Mouse (Mus musculus): ENCODE data around the gene Gm20479. TPM values are rescaled to one million over a fixed set of nuclear protein-coding genes. Genes with fewer than 3 reads are reported as not detected.

Gm20479 gene
- polyA plus RNA-seq, 1 experiment from 2014 or later, result 0.35 TPM

DNA sequence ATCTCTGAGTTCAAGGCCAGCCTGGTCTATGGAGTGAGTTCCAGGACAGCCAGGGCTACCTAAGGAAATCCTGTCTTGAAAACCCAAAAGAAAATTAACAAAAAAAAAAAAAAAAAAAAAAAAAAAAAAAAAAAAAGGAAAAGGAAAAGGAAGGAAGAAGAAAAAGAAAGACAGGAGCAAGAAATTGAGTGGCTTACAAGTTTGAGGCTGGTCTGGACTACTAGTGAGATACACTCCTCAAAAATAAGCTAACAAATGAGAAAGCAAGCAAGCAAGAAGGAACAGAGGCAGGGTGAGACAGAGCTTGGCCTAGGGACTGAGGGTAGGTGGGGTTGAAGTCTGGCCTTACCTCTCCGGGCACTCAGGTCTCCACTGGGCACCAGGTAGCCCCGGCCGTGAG, 47.4 kb downstream of the Gm20479 start:
- Histone ChIP-seq H3K4me3 (replicated peaks) (0 out of 2 replicates have a peak overlapping the region, but pooled peaks have one; percentile 6), H3K9ac (no peak overlapping the region)

DNA sequence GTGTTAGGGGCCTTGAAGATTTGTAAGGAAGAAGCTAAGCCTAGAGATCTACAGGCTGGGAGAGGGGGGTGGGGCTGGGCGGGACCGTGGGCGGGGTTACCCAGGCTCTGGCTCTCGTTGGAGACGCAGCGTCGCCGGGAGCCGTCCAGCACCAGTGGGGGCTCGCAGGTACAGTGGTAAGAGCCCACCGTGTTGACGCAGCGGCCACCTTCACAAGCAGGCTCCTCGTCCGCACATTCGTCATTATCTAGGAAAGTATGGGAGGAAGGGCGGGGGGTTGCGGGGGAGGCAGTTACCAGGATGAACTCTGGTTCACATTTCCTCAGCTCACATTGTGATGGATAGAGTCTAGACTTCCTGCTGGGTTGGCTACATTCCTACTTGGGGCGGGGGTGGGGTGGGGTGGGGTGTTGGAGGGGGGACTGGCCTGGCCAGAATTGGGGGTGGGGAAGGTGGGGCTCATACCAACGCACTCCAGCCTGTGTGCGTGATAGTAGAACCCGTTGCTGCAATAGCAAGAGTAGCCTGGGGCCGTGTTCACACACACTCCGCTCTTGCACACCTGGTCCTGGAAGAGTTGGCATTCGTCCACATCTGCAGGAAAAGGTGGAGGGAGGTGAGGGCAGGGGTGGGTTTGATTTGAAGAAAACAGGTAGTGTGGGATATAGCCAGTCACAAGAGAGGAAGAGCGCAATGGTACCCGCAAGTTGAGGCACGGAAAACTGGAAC, 48.2 kb downstream of the Gm20479 start:
- Histone ChIP-seq H3K4me3 (replicated peaks) (peak overlapping the region; percentile 29), H3K4me1 (peaks cover 14% of the 10 kb centered on the region), H3K9me3 (replicated peaks) (peaks cover 7% of the 10 kb centered on the region; the same call in 1 of the 2 replicates), H3K9ac (no peak overlapping the region), H3K27ac (replicated peaks) (peak overlapping the region; percentile 40; the same call in 1 of the 2 replicates), H3K27me3 (peaks cover 5% of the 10 kb centered on the region; the same call in 1 of the 2 replicates), H3K4me2 (replicated peaks) (peak overlapping the region; percentile 46), H3K36me3 (peaks cover 21% of the 10 kb centered on the region)
- WGBS, result 8% methylated on average over 28 of the region's 28 CpGs
- ATAC-seq (ENCODE audit: insufficient number of reproducible peaks, low FRiP score, low TSS enrichment, low read depth), result no peak

More for the DNA sequence above, 47.4 kb downstream of the Gm20479 start:
- Histone ChIP-seq H3K4me2 (replicated peaks) (peak overlapping the region; percentile 30; the same call in 1 of the 2 replicates), H3K36me3 (peaks cover 28% of the 10 kb centered on the region), H3K9me3 (replicated peaks) (peaks cover 11% of the 10 kb centered on the region; the same call in 1 of the 2 replicates), H3K27ac (replicated peaks) (peak overlapping the region; percentile 53), H3K27me3 (peaks cover 5% of the 10 kb centered on the region; the same call in 1 of the 2 replicates), H3K4me1 (peaks cover 14% of the 10 kb centered on the region)
- no peak for ATAC-seq (ENCODE audit: insufficient number of reproducible peaks, low FRiP score, low TSS enrichment, low read depth)
- 73% methylated on average over 3 of the region's 3 CpGs for WGBS

DNA sequence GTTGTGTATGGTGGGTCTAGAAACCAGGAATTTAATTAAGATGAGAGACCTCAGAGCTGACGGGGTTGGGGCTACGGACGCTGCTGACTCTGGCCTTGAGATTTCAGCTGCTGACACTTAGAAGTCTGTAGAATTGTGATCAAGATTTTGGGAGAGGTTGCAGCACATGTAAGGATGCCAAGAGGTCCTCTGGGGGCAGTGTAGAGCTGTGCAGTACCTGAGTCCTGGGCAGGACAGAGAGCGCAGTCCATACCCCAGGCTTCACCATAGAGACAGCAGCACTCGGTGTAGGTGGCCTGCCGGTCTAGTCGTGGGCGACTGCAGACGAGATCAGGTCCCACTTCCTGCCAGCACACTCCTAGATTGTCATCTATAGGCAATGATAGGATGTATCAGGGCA, 49.7 kb downstream of the Gm20479 start:
- Histone ChIP-seq H3K4me1 (peaks cover 14% of the 10 kb centered on the region), H3K9me3 (replicated peaks) (no peaks in the 10 kb centered on the region), H3K4me2 (replicated peaks) (no peak overlapping the region), H3K27me3 (peaks cover 5% of the 10 kb centered on the region; the same call in 1 of the 2 replicates), H3K4me3 (replicated peaks) (no peak overlapping the region), H3K36me3 (0 out of 2 replicates have a peak, but pooled peaks cover 8% of the 10 kb centered on the region), H3K9ac (no peak overlapping the region), H3K27ac (replicated peaks) (no peak overlapping the region)
- WGBS, result 61% methylated on average over 9 of the region's 9 CpGs
- ATAC-seq (ENCODE audit: insufficient number of reproducible peaks, low FRiP score, low TSS enrichment, low read depth), result no peak

DNA sequence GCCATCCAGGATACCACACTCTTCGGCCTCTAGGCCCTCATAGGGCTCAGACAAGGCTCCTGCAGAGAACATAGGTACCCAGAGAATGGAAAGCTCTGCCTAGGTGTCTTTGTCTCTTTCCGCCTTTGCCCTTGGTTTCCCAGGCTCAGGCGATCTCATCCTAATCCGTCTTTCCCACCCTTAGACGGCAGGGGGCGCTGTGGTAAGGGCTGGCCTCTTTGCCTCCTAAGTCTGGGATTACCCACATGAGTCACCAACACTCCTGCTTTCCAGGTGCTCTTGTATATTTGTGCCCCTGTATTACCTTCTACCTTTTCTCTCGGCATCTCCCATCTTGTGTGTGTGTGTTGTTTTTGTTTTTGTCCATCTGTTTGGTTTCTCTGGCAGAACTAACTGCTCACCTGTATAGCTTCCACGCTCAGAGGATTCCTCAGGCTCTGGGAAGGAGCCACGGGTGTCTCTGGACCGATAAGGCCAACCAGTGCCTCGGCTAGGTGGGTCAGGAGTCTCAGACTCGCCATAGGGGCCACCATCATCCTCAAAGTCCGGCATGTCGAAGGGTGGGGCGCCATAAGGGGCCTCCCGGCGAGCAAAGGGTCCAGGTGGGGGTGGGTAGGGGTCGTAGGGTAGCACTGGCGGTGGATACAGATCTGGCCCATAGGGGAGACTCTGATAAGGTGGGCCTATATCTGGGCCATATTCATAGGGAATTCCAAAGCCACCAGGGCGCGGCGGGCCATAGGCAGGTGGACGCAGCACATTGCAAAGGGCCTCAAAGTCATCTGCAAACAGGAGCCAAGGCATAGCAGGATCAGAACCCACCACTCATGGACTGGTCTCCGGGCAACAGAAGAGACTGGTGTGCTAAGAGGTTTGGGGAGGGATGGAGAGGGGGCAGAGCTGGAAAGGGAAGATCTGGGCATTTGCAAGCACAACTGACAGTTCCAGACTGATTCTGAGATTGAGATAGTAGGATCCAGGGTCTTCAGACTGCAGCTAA, 50.8 kb downstream of the Gm20479 start:
- no peak for ATAC-seq (ENCODE audit: insufficient number of reproducible peaks, low FRiP score, low TSS enrichment, low read depth)
- H3K36me3 ChIP-seq, result 0 out of 2 replicates have a peak, but pooled peaks cover 8% of the 10 kb centered on the region
- WGBS, result 74% methylated on average over 24 of the region's 24 CpGs
- peaks cover 17% of the 10 kb centered on the region for H3K4me1 ChIP-seq
- no peak overlapping the region for H3K9ac ChIP-seq
- no peak overlapping the region for H3K27ac ChIP-seq (replicated peaks)
- no peaks in the 10 kb centered on the region for H3K9me3 ChIP-seq (replicated peaks)
- H3K4me3 ChIP-seq (replicated peaks), result no peak overlapping the region
- peaks cover 7% of the 10 kb centered on the region; the same call in 1 of the 2 replicates for H3K27me3 ChIP-seq
- H3K4me2 ChIP-seq (replicated peaks), result no peak overlapping the region

DNA sequence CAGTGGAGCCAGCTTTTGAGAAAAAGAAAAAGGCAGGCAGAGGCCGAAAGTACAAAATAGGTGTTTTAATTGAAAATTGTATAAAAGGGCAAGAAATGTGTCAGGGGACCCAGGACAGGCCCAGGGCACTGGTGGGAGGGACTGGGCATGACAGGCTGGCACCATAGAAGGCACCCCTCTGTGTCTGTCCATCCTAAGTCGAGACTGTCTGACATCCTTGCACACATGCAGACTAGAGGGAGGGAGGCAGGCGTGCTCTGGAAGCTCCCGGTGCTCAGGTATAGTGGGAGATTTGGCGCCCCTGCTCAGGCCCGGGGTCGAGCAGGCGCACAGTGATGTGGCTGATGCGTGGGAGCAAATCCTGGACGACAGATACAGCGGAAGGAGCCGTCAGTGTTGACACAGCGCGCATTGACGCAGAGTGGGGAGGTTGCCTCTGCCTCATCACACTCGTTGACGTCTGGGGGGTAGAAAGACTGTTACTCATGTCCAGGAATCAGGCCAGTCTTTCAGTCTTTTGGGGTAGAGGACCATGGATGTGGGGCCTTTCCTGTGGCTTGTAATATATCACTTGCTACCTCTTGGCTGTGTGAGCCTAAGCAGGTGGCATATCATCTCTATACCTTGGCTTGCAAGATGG, 52.0 kb downstream of the Gm20479 start:
- Histone ChIP-seq H3K4me2 (replicated peaks) (no peak overlapping the region), H3K4me1 (peaks cover 13% of the 10 kb centered on the region), H3K27me3 (0 out of 2 replicates have a peak, but pooled peaks cover 2% of the 10 kb centered on the region), H3K36me3 (0 out of 2 replicates have a peak, but pooled peaks cover 8% of the 10 kb centered on the region), H3K27ac (replicated peaks) (no peak overlapping the region), H3K4me3 (replicated peaks) (no peak overlapping the region), H3K9me3 (replicated peaks) (no peaks in the 10 kb centered on the region), H3K9ac (no peak overlapping the region)
- 83% methylated on average over 17 of the region's 17 CpGs for whole genome bisulfite sequencing
- no peak for ATAC-seq (ENCODE audit: insufficient number of reproducible peaks, low FRiP score, low TSS enrichment, low read depth)

Other genes with a start within 250 kb of the Gm20479 start
- gene Cyp2f2, start 237.5 kb downstream of the Gm20479 start, polyA plus RNA-seq (2015; fragmentation: Nextera tagmentation; extraction: Ambion mirVana), result 71.5 and 102 TPM in 2 replicates
- gene Cyp2t4, start 203.7 kb downstream of the Gm20479 start, polyA plus RNA-seq (2015; fragmentation: Nextera tagmentation; extraction: Ambion mirVana), result 2.1 and 4.7 TPM in 2 replicates
- gene Egln2, start 190.6 kb downstream of the Gm20479 start, polyA plus RNA-seq (2015; fragmentation: Nextera tagmentation; extraction: Ambion mirVana), result 83.0 and 86.7 TPM in 2 replicates
- 72.4 and 73.1 TPM in 2 replicates for gene Rab4b, start 178.5 kb downstream of the Gm20479 start, polyA plus RNA-seq (2015; fragmentation: Nextera tagmentation; extraction: Ambion mirVana)
- 1.9 TPM in 1 of 2 replicates, not detected in the other for gene Gm21983, start 176.3 kb downstream of the Gm20479 start, polyA plus RNA-seq (2015; fragmentation: Nextera tagmentation; extraction: Ambion mirVana)
- gene Mia, start 176.3 kb downstream of the Gm20479 start, polyA plus RNA-seq (2015; fragmentation: Nextera tagmentation; extraction: Ambion mirVana), result 37.4 and 53.5 TPM in 2 replicates
- 3.9 and 4.3 TPM in 2 replicates for gene BC024978, start 161.6 kb downstream of the Gm20479 start, polyA plus RNA-seq (2015; fragmentation: Nextera tagmentation; extraction: Ambion mirVana)
- gene Snrpa, start 161.1 kb downstream of the Gm20479 start, polyA plus RNA-seq (2015; fragmentation: Nextera tagmentation; extraction: Ambion mirVana), result 238 and 242 TPM in 2 replicates
- 11.6 and 13.5 TPM in 2 replicates for gene Itpkc, start 128.8 kb downstream of the Gm20479 start, polyA plus RNA-seq (2015; fragmentation: Nextera tagmentation; extraction: Ambion mirVana)
- 23.0 and 27.1 TPM in 2 replicates for gene Coq8b, start 124.4 kb downstream of the Gm20479 start, polyA plus RNA-seq (2015; fragmentation: Nextera tagmentation; extraction: Ambion mirVana)
- 48.7 and 49.3 TPM in 2 replicates for gene Numbl, start 99.0 kb downstream of the Gm20479 start, polyA plus RNA-seq (2015; fragmentation: Nextera tagmentation; extraction: Ambion mirVana)
- 85.5 and 92.3 TPM in 2 replicates for gene Ltbp4, start 19.7 kb downstream of the Gm20479 start, polyA plus RNA-seq (2015; fragmentation: Nextera tagmentation; extraction: Ambion mirVana)
- 36.8 and 46.2 TPM in 2 replicates for gene Shkbp1, start 1.4 kb downstream of the Gm20479 start, polyA plus RNA-seq (2015; fragmentation: Nextera tagmentation; extraction: Ambion mirVana)
- 0.43 and 0.85 TPM in 2 replicates for gene Sptbn4, start 90.3 kb upstream of the Gm20479 start, polyA plus RNA-seq (2015; fragmentation: Nextera tagmentation; extraction: Ambion mirVana)
- gene Blvrb, start 90.6 kb upstream of the Gm20479 start, polyA plus RNA-seq (2015; fragmentation: Nextera tagmentation; extraction: Ambion mirVana), result 73.0 and 73.5 TPM in 2 replicates
- gene Sertad3, start 116.3 kb upstream of the Gm20479 start, polyA plus RNA-seq (2015; fragmentation: Nextera tagmentation; extraction: Ambion mirVana), result 36.4 and 39.2 TPM in 2 replicates
- 41.7 and 51.6 TPM in 2 replicates for gene Sertad1, start 129.5 kb upstream of the Gm20479 start, polyA plus RNA-seq (2015; fragmentation: Nextera tagmentation; extraction: Ambion mirVana)
- 5.1 and 6.7 TPM in 2 replicates for gene Prx, start 141.9 kb upstream of the Gm20479 start, polyA plus RNA-seq (2015; fragmentation: Nextera tagmentation; extraction: Ambion mirVana)
- gene Hipk4, start 165.8 kb upstream of the Gm20479 start, polyA plus RNA-seq (2015; fragmentation: Nextera tagmentation; extraction: Ambion mirVana), result 0.77 and 1.1 TPM in 2 replicates
- gene Pld3, start 195.8 kb upstream of the Gm20479 start, polyA plus RNA-seq (2015; fragmentation: Nextera tagmentation; extraction: Ambion mirVana), result 121 and 122 TPM in 2 replicates
- gene 2310022A10Rik, start 195.8 kb upstream of the Gm20479 start, polyA plus RNA-seq (2015; fragmentation: Nextera tagmentation; extraction: Ambion mirVana), result 36.4 and 38.0 TPM in 2 replicates
- gene Akt2, start 234.1 kb upstream of the Gm20479 start, polyA plus RNA-seq (2015; fragmentation: Nextera tagmentation; extraction: Ambion mirVana), result 114 and 117 TPM in 2 replicates